Mouse (Mus musculus) regulatory T cell (primary cell): Measurements from ENCODE around the gene Bmpr1b.

Experiments
- in situ Hi-C: fragments of 300-600 bp; cut with MboI, MseI; formaldehyde crosslinking; loops from one replicate; pipeline ENCODE4 v1.15.1; 2025; ENCODE audit warnings: high pct_unique_total_duplicates

The Bmpr1b gene

GRCm38 (mm10) chr3:142040345-142040744, 128.9 kb downstream of the Bmpr1b start:
- in situ Hi-C loops, result loop anchor here (25.0 kb wide), 1 partner anchor 422 kb away; no protein-coding TSS in a partner anchor

- in situ Hi-C loops, result loop anchor here (10.0 to 25.0 kb wide), 2 partner anchors 241 to 428 kb away; no protein-coding TSS in a partner anchor
Measured at GRCm38 (mm10) chr3:142034160-142034559, 135.1 kb downstream of the Bmpr1b start.

- in situ Hi-C loops, result no loop called here
Measured at GRCm38 (mm10) chr3:142019716-142020115, 149.5 kb downstream of the Bmpr1b start.

- in situ Hi-C loops, result loop anchor here (10.0 kb wide), 1 partner anchor 1050 kb away; no protein-coding TSS in a partner anchor
Measured at GRCm38 (mm10) chr3:141984548-141984947, 184.7 kb downstream of the Bmpr1b start.

- in situ Hi-C loops, result loop anchor here (10.0 kb wide), 1 partner anchor 1047 kb away; no protein-coding TSS in a partner anchor
Measured at GRCm38 (mm10) chr3:141981613-141982432, 187.4 kb downstream of the Bmpr1b start.

- in situ Hi-C loops, result no loop called here
Measured at GRCm38 (mm10) chr3:141966244-141966643, 203.0 kb downstream of the Bmpr1b start.

- in situ Hi-C loops, result no loop called here
Measured at GRCm38 (mm10) chr3:141952931-141953330, 216.3 kb downstream of the Bmpr1b start.

GRCm38 (mm10) chr3:141950642-141951041, 218.6 kb downstream of the Bmpr1b start:
- in situ Hi-C loops, result no loop called here

- in situ Hi-C loops, result no loop called here
Measured at GRCm38 (mm10) chr3:141948506-141948905, 220.7 kb downstream of the Bmpr1b start.

- in situ Hi-C loops, result no loop called here
Measured at GRCm38 (mm10) chr3:141948096-141948495, 221.1 kb downstream of the Bmpr1b start.

- in situ Hi-C loops, result no loop called here
Measured at GRCm38 (mm10) chr3:141946846-141947245, 222.4 kb downstream of the Bmpr1b start.

- in situ Hi-C loops, result no loop called here
Measured at GRCm38 (mm10) chr3:141943317-141943742, 225.9 kb downstream of the Bmpr1b start.

GRCm38 (mm10) chr3:141940207-141940606, 229.0 kb downstream of the Bmpr1b start:
- in situ Hi-C loops, result no loop called here

GRCm38 (mm10) chr3:141936594-141937272, 232.5 kb downstream of the Bmpr1b start:
- in situ Hi-C loops, result no loop called here

- in situ Hi-C loops, result no loop called here
Measured at GRCm38 (mm10) chr3:141932956-141933355, 236.3 kb downstream of the Bmpr1b start.

- in situ Hi-C loops, result no loop called here
Measured at GRCm38 (mm10) chr3:141931372-141932092, 237.7 kb downstream of the Bmpr1b start.

GRCm38 (mm10) chr3:141923442-141923841, 245.8 kb downstream of the Bmpr1b start:
- in situ Hi-C loops, result no loop called here

GRCm38 (mm10) chr3:141921161-141921560, 248.1 kb downstream of the Bmpr1b start:
- in situ Hi-C loops, result no loop called here

- in situ Hi-C loops, result no loop called here
Measured at GRCm38 (mm10) chr3:141919661-141920060, 249.6 kb downstream of the Bmpr1b start.

GRCm38 (mm10) chr3:141917166-141917565, 252.1 kb downstream of the Bmpr1b start:
- in situ Hi-C loops, result no loop called here

GRCm38 (mm10) chr3:141915995-141916394, 253.2 kb downstream of the Bmpr1b start:
- in situ Hi-C loops, result no loop called here

GRCm38 (mm10) chr3:141914588-141914987, 254.6 kb downstream of the Bmpr1b start:
- in situ Hi-C loops, result no loop called here
